Mouse (Mus musculus): ENCODE data around the gene Pitx3.
A peak's percentile ranks its signal among the peaks of the same experiment; 100 is the strongest.
"Not testable (repeated sequence)": the region's sequence is repeated elsewhere in the genome, so short reads cannot be mapped to it uniquely, and the experiment has no call there.

Gene Pitx3

GRCm38 (mm10) chr19:46147511-46148371 lies at the start of gene Pitx3:
Gene Pitx3 (minus strand): TSS chr19:46148326.
- no peak for DNase-seq (ENCODE audit: low spot score in 2 of 2)

- DNase-seq (ENCODE audit: low spot score in 2 of 2): no peak
Observed at GRCm38 (mm10) chr19:46187203-46187602, 39.1 kb upstream of the Pitx3 start.

- DNase-seq (ENCODE audit: low spot score in 2 of 2): no peak
Observed at GRCm38 (mm10) chr19:46186611-46187010, 38.5 kb upstream of the Pitx3 start.

GRCm38 (mm10) chr19:46182241-46182640 lies 34.1 kb upstream of the Pitx3 start:
- no peak for DNase-seq (ENCODE audit: low spot score in 2 of 2)

- no peak for DNase-seq (ENCODE audit: low spot score in 2 of 2)
Observed at GRCm38 (mm10) chr19:46180274-46180673, 32.1 kb upstream of the Pitx3 start.

- no peak for DNase-seq (ENCODE audit: low spot score in 2 of 2)
Observed at GRCm38 (mm10) chr19:46177046-46177445, 28.9 kb upstream of the Pitx3 start.

GRCm38 (mm10) chr19:46175173-46175572 lies 27.0 kb upstream of the Pitx3 start:
- DNase-seq (ENCODE audit: low spot score in 2 of 2): no peak

GRCm38 (mm10) chr19:46172541-46172940 lies 24.4 kb upstream of the Pitx3 start:
- DNase-seq (ENCODE audit: low spot score in 2 of 2): no peak

- DNase-seq (ENCODE audit: low spot score in 2 of 2): no peak
Observed at GRCm38 (mm10) chr19:46169913-46170312, 21.8 kb upstream of the Pitx3 start.

GRCm38 (mm10) chr19:46169396-46169795 lies 21.3 kb upstream of the Pitx3 start:
- no peak for DNase-seq (ENCODE audit: low spot score in 2 of 2)

- DNase-seq (ENCODE audit: low spot score in 2 of 2): not testable (repeated sequence)
Observed at GRCm38 (mm10) chr19:46167169-46167568, 19.0 kb upstream of the Pitx3 start.

GRCm38 (mm10) chr19:46165950-46166349 lies 17.8 kb upstream of the Pitx3 start:
- no peak for DNase-seq (ENCODE audit: low spot score in 2 of 2)

GRCm38 (mm10) chr19:46152127-46152803 lies 4.1 kb upstream of the Pitx3 start, which contains the start of gene Gbf1:
Gene Gbf1 (plus strand): TSS chr19:46152509.
- DNase-seq (ENCODE audit: low spot score in 2 of 2): peak; percentile 89 to 92

GRCm38 (mm10) chr19:46149091-46149490 lies 965 bp upstream of the Pitx3 start:
- DNase-seq (ENCODE audit: low spot score in 2 of 2): no peak

GRCm38 (mm10) chr19:46148372-46148760 lies 240 bp upstream of the Pitx3 start:
- peak; percentile 83 to 87 for DNase-seq (ENCODE audit: low spot score in 2 of 2)

- DNase-seq (ENCODE audit: low spot score in 2 of 2): no peak
Observed at GRCm38 (mm10) chr19:46141091-46141490, 7.0 kb downstream of the Pitx3 start.

- no peak for DNase-seq (ENCODE audit: low spot score in 2 of 2)
Observed at GRCm38 (mm10) chr19:46140324-46140723, 7.8 kb downstream of the Pitx3 start.

GRCm38 (mm10) chr19:46136639-46137580 lies 11.2 kb downstream of the Pitx3 start:
- peak; percentile 45 to 78 for DNase-seq (ENCODE audit: low spot score in 2 of 2)

- peak in 1 of 2 experiments; percentile 37 for DNase-seq (ENCODE audit: low spot score in 2 of 2)
Observed at GRCm38 (mm10) chr19:46135789-46136638, 12.1 kb downstream of the Pitx3 start.

GRCm38 (mm10) chr19:46135297-46135696 lies 12.8 kb downstream of the Pitx3 start:
- peak; percentile 78 to 92 for DNase-seq (ENCODE audit: low spot score in 2 of 2)

GRCm38 (mm10) chr19:46132577-46132976 lies 15.5 kb downstream of the Pitx3 start:
- DNase-seq (ENCODE audit: low spot score in 2 of 2): no peak
